Mouse (Mus musculus): ENCODE measurements around the gene Eipr1. TPM values are rescaled to one million over a fixed set of nuclear protein-coding genes. Genes with fewer than 3 reads are reported as not detected.

Gene Eipr1
- polyA plus RNA-seq, 1 experiment from 2014 or later, result 25.6 TPM

DNA sequence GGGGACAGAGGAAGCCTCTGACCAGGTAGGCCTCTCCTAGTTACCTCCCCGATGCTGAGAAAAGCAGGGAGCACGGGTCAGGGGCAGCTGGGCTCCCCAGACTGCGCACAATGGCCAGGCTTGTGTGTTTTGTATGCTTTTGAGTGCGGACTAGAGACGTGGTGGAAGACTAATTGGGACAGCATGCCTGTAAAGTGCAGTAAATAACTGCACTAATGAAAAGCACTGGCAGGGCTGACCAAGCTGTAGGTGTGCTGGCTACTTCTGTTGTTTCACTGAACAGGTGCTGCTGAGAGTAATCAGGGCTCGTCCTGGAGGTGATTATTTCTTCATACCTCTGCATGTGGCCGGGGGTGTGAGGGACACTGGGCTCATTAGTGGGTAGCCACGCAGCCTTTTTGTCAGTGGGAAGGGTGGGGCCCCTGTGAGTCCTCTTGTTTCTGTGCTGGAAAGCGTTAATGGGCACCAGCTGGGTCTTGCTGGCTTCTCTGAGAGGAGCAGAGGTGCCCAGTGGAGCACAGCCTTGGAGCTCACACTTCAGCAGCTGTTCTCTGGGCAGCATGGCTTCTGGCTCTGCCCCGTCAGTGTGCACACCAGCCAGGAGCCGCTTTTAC is 48.3 kb downstream of the Eipr1 start:
- DNase-seq (ENCODE audit: low read depth, low spot score), result no peak
- ChIA-PET POLR2A (no interaction called here), CTCF (no interaction called here)
- ATAC-seq, result no peak
- TF ChIP-seq CTCF (IDR thresholded peaks at IDR 0.05), result no peak
- in situ Hi-C loops (cut with MboI; ENCODE audit: low pct_unique_long_range_greater_than_20kb), result no loop called here
- H3K27me3 ChIP-seq, result no peaks in the 10 kb centered on the region

DNA sequence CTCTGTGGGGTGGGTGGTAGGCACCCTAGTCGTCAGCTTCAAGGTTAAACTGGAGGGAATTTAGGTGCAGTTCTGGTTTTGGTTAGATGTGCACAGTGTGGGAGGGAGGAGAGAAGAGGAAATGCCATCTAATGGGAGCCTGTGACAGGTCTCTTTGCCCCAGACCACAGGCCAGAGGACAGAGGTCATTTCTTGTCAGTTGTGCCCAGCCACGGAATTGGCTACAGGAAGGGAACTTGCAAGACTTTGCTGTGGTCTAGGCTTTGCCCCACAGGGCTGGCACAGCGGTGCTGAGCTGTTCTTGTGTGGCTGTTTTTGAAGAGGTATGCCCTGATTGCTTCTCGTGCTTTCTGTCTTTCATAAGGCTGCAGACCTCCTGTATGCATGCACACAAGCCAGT is 48.8 kb downstream of the Eipr1 start:
- H3K27me3 ChIP-seq, result no peaks in the 10 kb centered on the region
- in situ Hi-C loops (cut with MboI; ENCODE audit: low pct_unique_long_range_greater_than_20kb), result no loop called here
- no peak for ATAC-seq
- ChIA-PET POLR2A (no interaction called here), CTCF (no interaction called here)
- no peak for TF ChIP-seq CTCF (IDR thresholded peaks at IDR 0.05)
- no peak for DNase-seq (ENCODE audit: low read depth, low spot score)

DNA sequence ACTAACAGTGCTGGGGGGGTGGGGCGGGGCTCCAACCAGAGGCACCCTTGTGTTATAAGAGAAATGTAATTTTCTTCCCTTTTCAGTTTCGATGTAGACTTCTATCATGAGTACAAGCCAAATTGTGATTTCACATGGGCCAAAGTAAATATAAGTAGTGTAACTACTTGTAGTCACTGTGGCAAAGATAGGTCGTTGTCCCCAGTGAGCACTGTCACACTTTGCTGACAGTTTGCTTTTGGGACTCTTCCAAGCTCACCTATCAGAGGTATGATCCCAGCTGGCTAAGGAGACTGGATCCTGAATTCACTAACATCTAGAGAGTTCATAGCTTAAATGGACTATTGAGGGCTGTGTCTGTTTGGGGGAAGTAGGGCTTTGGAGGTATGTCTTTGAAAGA is 49.3 kb downstream of the Eipr1 start:
- in situ Hi-C loops (cut with MboI; ENCODE audit: low pct_unique_long_range_greater_than_20kb), result no loop called here
- DNase-seq (ENCODE audit: low read depth, low spot score) (no peak), ATAC-seq (no peak)
- no peak for TF ChIP-seq CTCF (IDR thresholded peaks at IDR 0.05)
- H3K27me3 ChIP-seq, result no peaks in the 10 kb centered on the region
- ChIA-PET CTCF (no interaction called here), POLR2A (no interaction called here)

DNA sequence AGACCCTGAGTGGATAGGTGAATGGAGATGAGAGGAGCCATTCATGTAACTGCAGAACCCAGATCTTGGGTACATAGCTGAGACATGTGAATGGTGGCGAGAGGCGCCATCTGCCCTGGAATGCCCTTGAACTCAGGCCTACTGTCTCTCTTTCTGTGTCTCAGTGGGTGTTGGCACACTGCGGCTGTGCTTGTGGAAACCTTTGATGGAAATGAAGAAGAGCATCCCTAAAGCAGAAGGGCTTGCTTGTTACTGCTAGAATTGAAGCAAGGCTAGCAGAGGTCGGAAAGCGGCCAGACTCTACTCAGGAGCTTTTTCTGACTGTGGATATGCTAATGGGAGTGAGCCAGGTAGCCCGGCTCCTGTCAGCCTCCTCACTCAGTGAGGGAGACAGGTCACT is 50.1 kb downstream of the Eipr1 start:
- in situ Hi-C loops (cut with MboI; ENCODE audit: low pct_unique_long_range_greater_than_20kb), result no loop called here
- no peak for TF ChIP-seq CTCF (IDR thresholded peaks at IDR 0.05)
- DNase-seq (ENCODE audit: low read depth, low spot score), result no peak
- no peak for ATAC-seq
- ChIA-PET POLR2A (interaction anchor here (0.7 kb wide), 1 partner anchor 173 kb away, joined by 5 read pairs; no protein-coding TSS in a partner anchor), CTCF (interaction anchor here (0.9 kb wide), 1 partner anchor 17 kb away, joined by 5 read pairs; no protein-coding TSS in a partner anchor)
- no peaks in the 10 kb centered on the region for H3K27me3 ChIP-seq

DNA sequence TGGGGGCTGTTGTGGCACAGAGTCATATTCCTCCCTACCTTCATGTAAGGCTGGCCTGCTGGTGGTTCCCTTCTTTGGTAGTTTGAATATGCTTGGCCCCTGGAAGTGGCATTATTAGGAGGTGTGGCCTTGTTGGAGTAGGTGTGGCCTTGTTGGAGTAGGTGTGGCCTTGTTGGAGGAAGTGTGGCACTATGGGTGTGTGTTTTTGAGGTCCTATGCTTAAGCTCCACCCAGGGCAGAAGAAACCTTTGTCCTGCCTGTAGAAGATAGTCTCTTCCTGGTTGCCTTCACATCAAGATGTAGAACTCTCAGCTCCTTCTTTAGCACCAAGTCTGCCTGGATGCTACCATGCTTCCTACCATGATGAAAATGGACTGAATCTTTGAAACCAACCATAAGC is 51.4 kb downstream of the Eipr1 start:
- DNase-seq (ENCODE audit: low read depth, low spot score) (no peak), ATAC-seq (no peak)
- ChIA-PET POLR2A (no interaction called here), CTCF (interaction anchor here (1.2 kb wide), 1 partner anchor 14 kb away, joined by 3 read pairs; no protein-coding TSS in a partner anchor)
- in situ Hi-C loops (cut with MboI; ENCODE audit: low pct_unique_long_range_greater_than_20kb), result no loop called here
- H3K27me3 ChIP-seq, result no peaks in the 10 kb centered on the region
- TF ChIP-seq CTCF (IDR thresholded peaks at IDR 0.05), result no peak

DNA sequence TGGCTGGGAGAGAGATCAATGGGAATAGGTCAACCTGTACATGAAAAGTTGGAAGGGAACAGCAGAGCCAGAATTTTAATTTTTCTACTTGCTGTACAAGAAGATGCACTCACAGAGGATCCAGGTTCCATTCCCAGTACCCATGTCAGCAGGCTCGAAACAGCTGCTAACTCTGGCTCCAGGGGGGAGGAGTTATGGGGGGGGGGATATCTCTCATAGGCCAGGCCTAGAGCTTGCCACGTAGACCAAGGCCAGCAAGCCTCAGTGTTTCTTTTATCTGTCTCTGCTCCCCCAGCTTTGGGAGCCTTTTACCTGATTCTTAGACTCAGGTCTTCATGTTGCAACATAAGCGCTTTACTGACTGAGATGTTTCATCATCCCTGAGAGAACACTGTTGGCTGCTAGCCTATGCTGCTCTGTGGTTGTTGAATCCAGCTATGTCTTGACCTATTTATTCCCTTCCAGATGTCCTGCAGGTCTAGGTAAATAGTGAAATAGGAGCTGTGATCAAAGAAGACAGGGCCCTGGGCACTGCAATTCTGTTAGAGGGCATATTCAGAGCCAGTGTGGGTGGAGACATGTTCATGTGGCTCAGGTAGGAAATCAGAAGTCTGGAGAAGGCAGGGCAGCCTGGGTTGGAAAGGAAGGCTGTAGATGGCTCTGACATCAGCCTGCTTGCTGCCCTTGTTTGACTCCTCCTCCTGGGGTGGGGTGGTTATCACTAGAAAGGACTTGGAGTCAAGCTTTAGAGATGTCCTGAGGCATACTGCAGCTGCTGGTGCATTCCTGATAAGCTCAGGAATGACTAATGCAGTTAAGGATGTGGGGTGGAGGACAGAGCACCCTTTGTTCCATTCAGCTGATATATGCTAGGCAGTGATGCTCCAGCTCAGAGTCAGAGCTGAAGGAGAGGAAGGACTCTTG is 53.2 kb downstream of the Eipr1 start:
- no peak for TF ChIP-seq CTCF (IDR thresholded peaks at IDR 0.05)
- ChIA-PET CTCF (interaction anchor here (1.4 kb wide), 1 partner anchor 18 kb away, joined by 5 read pairs; no protein-coding TSS in a partner anchor), POLR2A (no interaction called here)
- peak; percentile 68 for ATAC-seq
- no peaks in the 10 kb centered on the region for H3K27me3 ChIP-seq
- peak; percentile 1 for DNase-seq (ENCODE audit: low read depth, low spot score)
- in situ Hi-C loops (cut with MboI; ENCODE audit: low pct_unique_long_range_greater_than_20kb), result no loop called here

DNA sequence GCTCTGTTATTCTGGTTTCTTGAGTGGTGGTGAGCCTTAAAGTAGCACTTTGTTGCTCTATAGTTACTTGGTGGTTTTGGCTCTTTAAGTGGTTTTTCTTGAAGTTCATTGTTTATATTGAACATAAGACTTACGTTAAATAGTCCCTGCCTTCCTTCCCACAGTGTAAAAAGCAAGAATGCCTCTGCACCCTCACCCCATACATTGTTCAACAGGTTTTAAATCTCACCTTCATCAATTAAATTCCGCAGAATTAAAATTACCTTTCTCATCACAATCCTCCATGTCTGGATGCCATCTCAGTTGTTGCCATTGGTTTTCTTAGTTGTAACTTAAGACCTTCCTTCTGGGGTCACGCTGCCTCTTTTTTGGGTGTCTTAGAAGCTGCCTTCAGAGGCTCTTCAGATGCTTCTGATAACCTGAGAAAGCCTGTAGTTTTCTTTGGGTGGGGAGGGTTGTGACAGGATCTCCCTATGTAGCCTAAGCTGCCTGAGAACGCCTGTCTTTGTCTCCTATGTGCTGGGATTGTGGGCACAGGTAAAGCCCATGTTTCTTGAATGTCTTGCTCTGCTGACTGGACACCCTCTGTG is 57.3 kb downstream of the Eipr1 start:
- DNase-seq (ENCODE audit: low read depth, low spot score) (no peak), ATAC-seq (no peak)
- POLR2A ChIA-PET, result no interaction called here
- in situ Hi-C loops (cut with MboI; ENCODE audit: low pct_unique_long_range_greater_than_20kb), result no loop called here
- no peaks in the 10 kb centered on the region for H3K27me3 ChIP-seq
- CTCF ChIA-PET, result no interaction called here
- no peak for TF ChIP-seq CTCF (IDR thresholded peaks at IDR 0.05)

DNA sequence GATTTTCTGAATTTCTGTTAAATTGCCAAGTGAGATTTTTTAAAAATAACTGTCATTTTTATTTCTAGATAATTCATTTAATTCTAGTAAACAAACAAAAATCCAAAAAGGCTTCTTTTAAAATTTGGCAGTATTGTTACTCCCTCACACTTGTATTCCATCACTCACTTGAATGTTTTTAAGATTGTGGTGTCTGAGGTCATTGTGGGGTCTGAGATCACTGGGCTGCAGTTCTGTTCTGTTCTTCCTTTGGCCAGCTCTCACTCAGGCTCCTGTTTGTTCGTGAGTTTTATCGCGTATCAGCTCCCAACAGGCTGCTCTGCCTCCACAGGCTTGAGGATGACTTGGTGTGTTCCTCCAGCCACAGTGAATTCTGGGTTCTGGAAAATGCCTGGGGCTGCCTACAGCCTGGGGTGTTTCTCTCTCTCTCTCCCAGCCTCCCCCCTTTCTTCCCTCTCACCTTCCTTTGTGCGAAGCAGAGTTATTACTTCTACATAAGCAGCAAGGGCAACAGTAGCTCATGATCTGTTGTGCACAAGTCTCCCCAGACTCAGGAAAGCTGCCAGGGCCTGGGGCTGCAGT is 58.2 kb downstream of the Eipr1 start:
- no peak for TF ChIP-seq CTCF (IDR thresholded peaks at IDR 0.05)
- ATAC-seq (no peak), DNase-seq (ENCODE audit: low read depth, low spot score) (no peak)
- H3K27me3 ChIP-seq, result no peaks in the 10 kb centered on the region
- POLR2A ChIA-PET, result no interaction called here
- in situ Hi-C loops (cut with MboI; ENCODE audit: low pct_unique_long_range_greater_than_20kb), result no loop called here
- CTCF ChIA-PET, result no interaction called here

DNA sequence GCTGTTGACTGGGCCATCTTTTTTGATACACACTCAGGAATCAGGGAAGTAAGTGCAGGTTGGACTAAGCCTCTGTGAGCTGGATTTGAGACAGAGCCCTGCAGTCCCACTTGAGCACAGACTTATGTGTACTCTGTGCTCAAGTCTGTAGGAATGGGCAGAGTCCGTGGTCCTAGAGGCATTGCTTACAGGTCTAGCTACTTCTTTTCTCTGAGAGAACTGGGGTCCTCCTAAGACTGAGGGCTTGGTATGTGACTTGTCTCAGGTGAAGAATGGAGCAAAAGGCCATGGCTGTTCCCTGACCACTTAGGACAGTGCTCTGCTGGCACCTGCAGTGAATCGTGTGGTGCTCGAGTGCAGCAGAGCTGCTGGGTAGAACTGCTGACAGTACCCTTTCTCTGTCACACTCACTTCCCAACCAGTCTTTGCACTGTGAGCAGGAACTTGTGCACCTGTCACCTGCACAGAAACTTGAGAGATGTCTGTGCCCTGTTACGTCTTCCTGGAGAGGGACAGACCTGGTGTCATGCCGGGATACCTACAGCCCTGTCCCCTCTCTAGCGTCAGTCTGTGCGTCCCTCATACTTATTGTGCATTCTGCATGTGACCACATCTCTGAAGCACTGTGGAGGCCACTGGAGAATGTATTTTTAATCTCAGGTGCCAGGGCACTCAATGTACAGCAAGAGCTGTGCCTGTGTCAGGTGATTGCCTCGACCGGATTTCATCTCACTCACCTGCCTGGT is 65.3 kb downstream of the Eipr1 start:
- CTCF ChIA-PET, result no interaction called here
- DNase-seq (ENCODE audit: low read depth, low spot score), result no peak
- no peak for ATAC-seq
- POLR2A ChIA-PET, result no interaction called here
- in situ Hi-C loops (cut with MboI; ENCODE audit: low pct_unique_long_range_greater_than_20kb), result no loop called here
- no peaks in the 10 kb centered on the region for H3K27me3 ChIP-seq
- TF ChIP-seq CTCF (IDR thresholded peaks at IDR 0.05), result no peak

DNA sequence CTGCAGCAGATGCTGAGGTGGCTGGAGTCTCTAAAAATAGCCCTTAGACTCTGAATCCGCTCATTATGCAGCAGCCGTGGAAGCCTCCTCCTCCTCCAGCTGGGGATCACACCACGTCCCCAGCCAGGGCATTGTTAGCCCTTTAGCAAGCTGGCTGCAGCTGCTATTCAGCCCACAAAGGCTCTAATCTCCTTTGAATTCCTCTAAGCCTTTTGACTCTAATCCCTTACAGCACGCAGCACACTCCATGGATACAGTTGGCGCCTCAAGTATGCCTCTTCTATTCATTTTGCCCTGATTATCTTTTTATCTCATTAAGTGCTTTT is 65.8 kb downstream of the Eipr1 start:
- ATAC-seq (no peak), DNase-seq (ENCODE audit: low read depth, low spot score) (no peak)
- ChIA-PET CTCF (no interaction called here), POLR2A (no interaction called here)
- in situ Hi-C loops (cut with MboI; ENCODE audit: low pct_unique_long_range_greater_than_20kb), result no loop called here
- H3K27me3 ChIP-seq, result no peaks in the 10 kb centered on the region
- TF ChIP-seq CTCF (IDR thresholded peaks at IDR 0.05), result no peak
